Mouse (Mus musculus) heart, embryonic 12.5 days (tissue): ENCODE measurements around the gene Dis3l2. TPM values are rescaled to one million over a fixed set of nuclear protein-coding genes. Genes with fewer than 3 reads are reported as not detected.

ENCODE experiments used
- ATAC-seq: fragments of 200-750 bp; cut with Nextera tagmentation; 2 replicates; pipeline ENCODE4 v1.8.0; 2017; ENCODE audit warnings: moderate TSS enrichment, moderate library complexity; ENCODE audit not compliant: insufficient number of reproducible peaks, low FRiP score
- H3K27ac ChIP-seq: fragments of 300-500 bp; sonication (generic); 2 replicates; pipeline ENCODE4 v1.5.1; 2016; ENCODE audit warnings: mild to moderate bottlenecking, moderate library complexity; ENCODE audit not compliant: poor library complexity, severe bottlenecking
- H3K27me3 ChIP-seq: fragments of 300-500 bp; sonication (generic); replicated peaks from 2 replicates; pipeline ENCODE4 v1.6.1; 2016; ENCODE audit warnings: mild to moderate bottlenecking, moderate library complexity
- H3K36me3 ChIP-seq: fragments of 300-500 bp; sonication (generic); 2 replicates; pipeline ENCODE4 v1.6.1; 2016; ENCODE audit warnings: mild to moderate bottlenecking, moderate library complexity
- H3K4me1 ChIP-seq: fragments of 300-500 bp; sonication (generic); replicated peaks from 2 replicates; pipeline ENCODE4 v1.6.1; 2016; ENCODE audit warnings: mild to moderate bottlenecking
- H3K4me2 ChIP-seq: fragments of 300-500 bp; sonication (generic); 2 replicates; pipeline ENCODE4 v1.6.1; 2016; ENCODE audit warnings: mild to moderate bottlenecking, moderate library complexity
- H3K4me3 ChIP-seq: fragments of 300-500 bp; sonication (generic); 2 replicates; pipeline ENCODE4 v1.5.1; 2016; ENCODE audit warnings: mild to moderate bottlenecking
- H3K9ac ChIP-seq: fragments of 300-500 bp; sonication (generic); 2 replicates; pipeline ENCODE4 v1.6.1; 2016; ENCODE audit warnings: mild to moderate bottlenecking, moderate library complexity
- H3K9me3 ChIP-seq: fragments of 300-500 bp; sonication (generic); replicated peaks from 2 replicates; pipeline ENCODE4 v1.6.1; 2016; ENCODE audit warnings: mild to moderate bottlenecking, moderate library complexity
- WGBS: fragments of 180-500 bp; shearing (Covaris S2); methylation state at CpG from one replicate; pipeline ENCODE4 v1.1.7; 2016; 5-methylcytosine and 5-hydroxymethylcytosine counted together
- polyA plus RNA-seq: library from polyadenylated mRNA; unstranded; fragments of >200 nt; fragmentation: Nextera tagmentation; extraction: Ambion mirVana; gene quantifications from 2 replicates; pipeline ENCODE4 v1.2.1, GENCODE M21; 2016

Gene Dis3l2
- polyA plus RNA-seq, 1 experiment from 2014 or later: 17.0 TPM

- ATAC-seq: no peak
- Histone ChIP-seq H3K4me2 (no peak overlapping the region), H3K4me3 (no peak overlapping the region), H3K4me1 (peaks cover 8% of the 10 kb centered on the region), H3K9ac (no peak overlapping the region), H3K27ac (no peak overlapping the region), H3K36me3 (no peaks in the 10 kb centered on the region), H3K9me3 (no peaks in the 10 kb centered on the region), H3K27me3 (no peaks in the 10 kb centered on the region)
- WGBS: 58% methylated on average over 2 of the region's 2 CpGs
Observed at GRCm38 (mm10) chr1:86834351-86834987, 130.9 kb downstream of the Dis3l2 start.

- Histone ChIP-seq H3K4me1 (peaks cover 8% of the 10 kb centered on the region), H3K4me3 (no peak overlapping the region), H3K36me3 (no peaks in the 10 kb centered on the region), H3K9me3 (no peaks in the 10 kb centered on the region), H3K9ac (no peak overlapping the region), H3K27me3 (no peaks in the 10 kb centered on the region), H3K4me2 (no peak overlapping the region), H3K27ac (no peak overlapping the region)
- no peak for ATAC-seq
- WGBS: 55% methylated on average over 2 of the region's 2 CpGs
Observed at GRCm38 (mm10) chr1:86834988-86835387, 131.4 kb downstream of the Dis3l2 start.

GRCm38 (mm10) chr1:86850754-86851153, 147.1 kb downstream of the Dis3l2 start:
- Histone ChIP-seq H3K4me1 (peaks cover 3% of the 10 kb centered on the region), H3K4me3 (no peak overlapping the region), H3K27me3 (no peaks in the 10 kb centered on the region), H3K27ac (no peak overlapping the region; the same call in 1 of the 2 replicates), H3K4me2 (no peak overlapping the region), H3K9ac (no peak overlapping the region), H3K9me3 (no peaks in the 10 kb centered on the region), H3K36me3 (no peaks in the 10 kb centered on the region)
- ATAC-seq: no peak
- 54% methylated on average over 2 of the region's 2 CpGs for WGBS

GRCm38 (mm10) chr1:86858876-86859275, 155.3 kb downstream of the Dis3l2 start:
- peak; percentile 67 for ATAC-seq
- H3K27ac ChIP-seq: no peak overlapping the region
- H3K9me3 ChIP-seq: no peaks in the 10 kb centered on the region
- H3K4me2 ChIP-seq: no peak overlapping the region
- no peak overlapping the region for H3K4me3 ChIP-seq
- no peak overlapping the region for H3K9ac ChIP-seq
- peaks cover 12% of the 10 kb centered on the region for H3K4me1 ChIP-seq
- WGBS: 35% methylated on average over 1 of the region's 1 CpGs
- no peaks in the 10 kb centered on the region for H3K27me3 ChIP-seq
- H3K36me3 ChIP-seq: peaks cover 4% of the 10 kb centered on the region

- Histone ChIP-seq H3K9me3 (no peaks in the 10 kb centered on the region), H3K27me3 (no peaks in the 10 kb centered on the region), H3K4me1 (peaks cover 9% of the 10 kb centered on the region), H3K36me3 (peaks cover 7% of the 10 kb centered on the region), H3K9ac (no peak overlapping the region), H3K4me3 (no peak overlapping the region), H3K4me2 (no peak overlapping the region), H3K27ac (peak overlapping the region; percentile 78)
- 24% methylated on average over 1 of the region's 1 CpGs for WGBS
- no peak for ATAC-seq
Observed at GRCm38 (mm10) chr1:86859371-86859770, 155.8 kb downstream of the Dis3l2 start.

- no peak overlapping the region for H3K4me3 ChIP-seq
- no peak for ATAC-seq
- no peak overlapping the region for H3K27ac ChIP-seq
- H3K4me1 ChIP-seq: no peaks in the 10 kb centered on the region
- H3K9ac ChIP-seq: no peak overlapping the region
- H3K9me3 ChIP-seq: no peaks in the 10 kb centered on the region
- WGBS: 66% methylated on average over 2 of the region's 2 CpGs
- H3K4me2 ChIP-seq: no peak overlapping the region
- H3K36me3 ChIP-seq: peaks cover 8% of the 10 kb centered on the region; the same call in 1 of the 2 replicates
- no peaks in the 10 kb centered on the region for H3K27me3 ChIP-seq
Observed at GRCm38 (mm10) chr1:86873745-86874144, 170.1 kb downstream of the Dis3l2 start.

- H3K36me3 ChIP-seq: peaks cover 4% of the 10 kb centered on the region; the same call in 1 of the 2 replicates
Observed at GRCm38 (mm10) chr1:86878743-86879142, 175.1 kb downstream of the Dis3l2 start.

GRCm38 (mm10) chr1:86879547-86879946, 175.9 kb downstream of the Dis3l2 start:
- H3K9me3 ChIP-seq: no peaks in the 10 kb centered on the region
- no peak for ATAC-seq
- no peak overlapping the region for H3K9ac ChIP-seq
- H3K27me3 ChIP-seq: no peaks in the 10 kb centered on the region
- H3K4me1 ChIP-seq: no peaks in the 10 kb centered on the region
- peaks cover 4% of the 10 kb centered on the region; the same call in 1 of the 2 replicates for H3K36me3 ChIP-seq
- no peak overlapping the region for H3K4me2 ChIP-seq
- H3K27ac ChIP-seq: no peak overlapping the region
- no peak overlapping the region for H3K4me3 ChIP-seq
- 81% methylated on average over 2 of the region's 2 CpGs for WGBS

More at GRCm38 (mm10) chr1:86878743-86879142, 175.1 kb downstream of the Dis3l2 start:
- H3K4me2 ChIP-seq: no peak overlapping the region
- no peaks in the 10 kb centered on the region for H3K4me1 ChIP-seq
- H3K27ac ChIP-seq: no peak overlapping the region
- H3K27me3 ChIP-seq: no peaks in the 10 kb centered on the region
- H3K9ac ChIP-seq: no peak overlapping the region
- H3K9me3 ChIP-seq: no peaks in the 10 kb centered on the region
- no peak for ATAC-seq
- H3K4me3 ChIP-seq: no peak overlapping the region

GRCm38 (mm10) chr1:86887060-86887459, 183.5 kb downstream of the Dis3l2 start:
- Histone ChIP-seq H3K27me3 (no peaks in the 10 kb centered on the region), H3K9me3 (no peaks in the 10 kb centered on the region), H3K27ac (no peak overlapping the region), H3K9ac (no peak overlapping the region), H3K4me1 (no peaks in the 10 kb centered on the region), H3K4me2 (no peak overlapping the region), H3K4me3 (no peak overlapping the region), H3K36me3 (no peaks in the 10 kb centered on the region)
- 90% methylated on average over 1 of the region's 1 CpGs for WGBS
- no peak for ATAC-seq

GRCm38 (mm10) chr1:86912481-86912880, 208.9 kb downstream of the Dis3l2 start:
- H3K27me3 ChIP-seq: no peaks in the 10 kb centered on the region
- H3K9me3 ChIP-seq: no peaks in the 10 kb centered on the region
- no peak overlapping the region for H3K4me3 ChIP-seq
- H3K27ac ChIP-seq: no peak overlapping the region
- H3K9ac ChIP-seq: no peak overlapping the region
- peaks cover 6% of the 10 kb centered on the region; the same call in 1 of the 2 replicates for H3K4me1 ChIP-seq
- no peaks in the 10 kb centered on the region for H3K36me3 ChIP-seq
- no peak overlapping the region for H3K4me2 ChIP-seq
- ATAC-seq: no peak
- 51% methylated on average over 2 of the region's 2 CpGs for WGBS

GRCm38 (mm10) chr1:86913896-86914295, 210.3 kb downstream of the Dis3l2 start:
- Histone ChIP-seq H3K27ac (no peak overlapping the region), H3K9ac (no peak overlapping the region), H3K27me3 (no peaks in the 10 kb centered on the region), H3K4me3 (no peak overlapping the region), H3K9me3 (no peaks in the 10 kb centered on the region), H3K36me3 (no peaks in the 10 kb centered on the region), H3K4me2 (no peak overlapping the region), H3K4me1 (peaks cover 6% of the 10 kb centered on the region; the same call in 1 of the 2 replicates)
- 77% methylated on average over 3 of the region's 3 CpGs for WGBS
- ATAC-seq: no peak

GRCm38 (mm10) chr1:86914697-86915096, 211.1 kb downstream of the Dis3l2 start:
- Histone ChIP-seq H3K36me3 (no peaks in the 10 kb centered on the region), H3K4me3 (no peak overlapping the region), H3K9me3 (no peaks in the 10 kb centered on the region), H3K27me3 (no peaks in the 10 kb centered on the region), H3K4me1 (peaks cover 6% of the 10 kb centered on the region; the same call in 1 of the 2 replicates), H3K27ac (no peak overlapping the region), H3K9ac (no peak overlapping the region), H3K4me2 (no peak overlapping the region)
- 84% methylated on average over 2 of the region's 2 CpGs for WGBS
- ATAC-seq: no peak
